9 mouse cellular contexts compared by ENCODE assay signal in genomic region chr11:116272589-116273468, GRCm38 (mm10). TPM values are rescaled to one million over a fixed set of nuclear protein-coding genes. Genes with fewer than 3 reads are reported as not detected.
DNase-seq lines count a peak whose midpoint lies in the region; ATAC-seq lines count a peak whose summit lies in the region.
"Had no signal": no experiment of that assay in that cellular context is flagged by ENCODE, and none has a peak within 500 bp of the region (broad histone marks: within the 10 kb centered on the region; RNA-seq: fewer than 3 reads in every experiment).

No protein-coding gene starts in this region.

- intact Hi-C loops in left cerebral cortex, postnatal 10 days (cut with DNase I) = no loop called here

- no peak overlapping the region for H3K27ac ChIP-seq in lung, embryonic 15.5 days
- H3K27ac ChIP-seq in embryonic facial prominence, embryonic 10.5 days (replicated peaks) = peak overlapping the region; percentile 87; the same call in 1 of the 2 replicates
- no peak overlapping the region for H3K27ac ChIP-seq in intestine, embryonic 16.5 days (ENCODE audit: low read length)
- H3K27ac ChIP-seq in neural tube, embryonic 13.5 days (replicated peaks) = no peak overlapping the region

- no peaks in the 10 kb centered on the region for H3K9me3 ChIP-seq in lung, embryonic 15.5 days
- no peaks in the 10 kb centered on the region for H3K9me3 ChIP-seq in embryonic facial prominence, embryonic 10.5 days
- no peaks in the 10 kb centered on the region for H3K9me3 ChIP-seq in intestine, embryonic 16.5 days (ENCODE audit: control insufficient read depth, low read length)
- H3K9me3 ChIP-seq in neural tube, embryonic 13.5 days = no peaks in the 10 kb centered on the region

- H3K27me3 ChIP-seq in lung, embryonic 15.5 days = no peaks in the 10 kb centered on the region
- no peaks in the 10 kb centered on the region for H3K27me3 ChIP-seq in embryonic facial prominence, embryonic 10.5 days (replicated peaks; ENCODE audit: low read depth, poor library complexity, severe bottlenecking)
- H3K27me3 ChIP-seq in intestine, embryonic 16.5 days (replicated peaks; ENCODE audit: control insufficient read depth, insufficient read depth, low read length) = no peaks in the 10 kb centered on the region
- no peaks in the 10 kb centered on the region for H3K27me3 ChIP-seq in neural tube, embryonic 13.5 days

- H3K4me3 ChIP-seq in lung, embryonic 15.5 days = peak overlapping the region; percentile 89
- peak overlapping the region; percentile 96 for H3K4me3 ChIP-seq in embryonic facial prominence, embryonic 10.5 days
- peak overlapping the region; percentile 96 for H3K4me3 ChIP-seq in intestine, embryonic 16.5 days (ENCODE audit: low read length)
- peak overlapping the region; percentile 89 for H3K4me3 ChIP-seq in neural tube, embryonic 13.5 days

- H3K36me3 ChIP-seq in lung, embryonic 15.5 days = peaks cover 36% of the 10 kb centered on the region
- H3K36me3 ChIP-seq in embryonic facial prominence, embryonic 10.5 days (replicated peaks) = peaks cover 47% of the 10 kb centered on the region
- peaks cover 8% of the 10 kb centered on the region for H3K36me3 ChIP-seq in intestine, embryonic 16.5 days (ENCODE audit: control insufficient read depth, insufficient read depth, low read length)
- H3K36me3 ChIP-seq in neural tube, embryonic 13.5 days = peaks cover 39% of the 10 kb centered on the region

- no peak for DNase-seq in lung, postnatal 10 days
- no peak for DNase-seq in embryonic facial prominence, embryonic 10.5 days (ENCODE audit: low spot score)
- DNase-seq in urinary bladder, adult 18-20 months (ENCODE audit: low spot score in 2 of 2) = no peak
- no peak for DNase-seq in right cerebral cortex, adult 18-20 months
- DNase-seq in left cerebral cortex, postnatal 10 days (ENCODE audit: extremely low spot score in 1 of 2, low spot score in 2 of 2) = no peak

- peak overlapping the region; percentile 91 for H3K9ac ChIP-seq in lung, embryonic 15.5 days
- peak overlapping the region; percentile 95 for H3K9ac ChIP-seq in intestine, embryonic 16.5 days (ENCODE audit: low read depth, low read length)
- H3K9ac ChIP-seq in neural tube, embryonic 13.5 days = peak overlapping the region; percentile 94

- WGBS in lung, embryonic 15.5 days = 36% methylated on average over 12 of the region's 12 CpGs
- 56% methylated on average over 12 of the region's 12 CpGs for WGBS in embryonic facial prominence, embryonic 10.5 days
- 47% methylated on average over 12 of the region's 12 CpGs for WGBS in intestine, embryonic 16.5 days
- 61% methylated on average over 12 of the region's 12 CpGs for WGBS in neural tube, embryonic 13.5 days

- peaks cover 21% of the 10 kb centered on the region for H3K4me1 ChIP-seq in lung, embryonic 15.5 days
- H3K4me1 ChIP-seq in embryonic facial prominence, embryonic 10.5 days = peaks cover 24% of the 10 kb centered on the region
- peaks cover 9% of the 10 kb centered on the region for H3K4me1 ChIP-seq in intestine, embryonic 16.5 days (ENCODE audit: control insufficient read depth, insufficient read depth, low read length)
- H3K4me1 ChIP-seq in neural tube, embryonic 13.5 days (replicated peaks) = peaks cover 43% of the 10 kb centered on the region

- ATAC-seq in lung, embryonic 15.5 days (ENCODE audit: borderline replicate concordance, extremely low read depth, low FRiP score, low TSS enrichment) = no peak
- no peak for ATAC-seq in intestine, embryonic 16.5 days
- ATAC-seq in neural tube, embryonic 13.5 days (ENCODE audit: low read depth) = no peak

- H3K4me2 ChIP-seq in lung, embryonic 15.5 days = peak overlapping the region; percentile 65
- peak overlapping the region; percentile 84 for H3K4me2 ChIP-seq in intestine, embryonic 16.5 days (ENCODE audit: low read depth, low read length)
- peak overlapping the region; percentile 96 for H3K4me2 ChIP-seq in neural tube, embryonic 13.5 days

RNA-seq across cellular contexts. Expression of gene Srp68, which starts 1.2 kb away (rescaled TPM):
- polyA plus RNA-seq in lung, embryonic 15.5 days (2015; fragmentation: Nextera tagmentation; extraction: Ambion mirVana) = 89.8 and 95.4 TPM in 2 replicates
- 104 TPM in 2 replicates for polyA plus RNA-seq in embryonic facial prominence, embryonic 10.5 days (2016; fragmentation: Nextera tagmentation; extraction: Ambion mirVana)
- 90.9 and 94.8 TPM in 2 replicates for polyA plus RNA-seq in intestine, embryonic 16.5 days (2015; fragmentation: Nextera tagmentation; extraction: Ambion mirVana)
- polyA plus RNA-seq in neural tube, embryonic 13.5 days (2015; fragmentation: Nextera tagmentation; extraction: Ambion mirVana) = 64.0 and 64.4 TPM in 2 replicates
- total RNA-seq in left cerebral cortex, postnatal 10 days (2021) = 10 to 100 TPM; 52.5 to 56.3 TPM

RNA-seq across cellular contexts. Expression of gene Galr2, which starts 7.9 kb away (rescaled TPM):
- 0.07 and 0.24 TPM in 2 replicates for polyA plus RNA-seq in lung, embryonic 15.5 days (2015; fragmentation: Nextera tagmentation; extraction: Ambion mirVana)
- polyA plus RNA-seq in embryonic facial prominence, embryonic 10.5 days (2016; fragmentation: Nextera tagmentation; extraction: Ambion mirVana) = 0.25 and 0.39 TPM in 2 replicates
- 0.16 and 0.31 TPM in 2 replicates for polyA plus RNA-seq in intestine, embryonic 16.5 days (2015; fragmentation: Nextera tagmentation; extraction: Ambion mirVana)
- 1.1 and 1.2 TPM in 2 replicates for polyA plus RNA-seq in neural tube, embryonic 13.5 days (2015; fragmentation: Nextera tagmentation; extraction: Ambion mirVana)
- not detected for total RNA-seq in left cerebral cortex, postnatal 10 days (2021)
- total RNA-seq: common myeloid progenitor, adult 5-6 weeks had no signal

RNA-seq across cellular contexts. Expression of gene Exoc7, which starts 34.2 kb away (rescaled TPM):
- 58.4 and 63.5 TPM in 2 replicates for polyA plus RNA-seq in lung, embryonic 15.5 days (2015; fragmentation: Nextera tagmentation; extraction: Ambion mirVana)
- 55.4 and 59.7 TPM in 2 replicates for polyA plus RNA-seq in embryonic facial prominence, embryonic 10.5 days (2016; fragmentation: Nextera tagmentation; extraction: Ambion mirVana)
- 52.5 and 54.6 TPM in 2 replicates for polyA plus RNA-seq in intestine, embryonic 16.5 days (2015; fragmentation: Nextera tagmentation; extraction: Ambion mirVana)
- polyA plus RNA-seq in neural tube, embryonic 13.5 days (2015; fragmentation: Nextera tagmentation; extraction: Ambion mirVana) = 81.5 and 88.7 TPM in 2 replicates
- 10 to 100 TPM; 96.6 to 97.9 TPM for total RNA-seq in left cerebral cortex, postnatal 10 days (2021)

RNA-seq across cellular contexts. Expression of gene Evpl, which starts 35.0 kb away (rescaled TPM):
- polyA plus RNA-seq in lung, embryonic 15.5 days (2015; fragmentation: Nextera tagmentation; extraction: Ambion mirVana) = 5.8 and 6.4 TPM in 2 replicates
- 1.0 and 1.3 TPM in 2 replicates for polyA plus RNA-seq in embryonic facial prominence, embryonic 10.5 days (2016; fragmentation: Nextera tagmentation; extraction: Ambion mirVana)
- 1.9 and 2.5 TPM in 2 replicates for polyA plus RNA-seq in intestine, embryonic 16.5 days (2015; fragmentation: Nextera tagmentation; extraction: Ambion mirVana)
- polyA plus RNA-seq in neural tube, embryonic 13.5 days (2015; fragmentation: Nextera tagmentation; extraction: Ambion mirVana) = 0.59 and 0.73 TPM in 2 replicates
- total RNA-seq in left cerebral cortex, postnatal 10 days (2021) = under 1 TPM; 0.77 to 0.97 TPM
